Mouse (Mus musculus) bone marrow macrophage, adult 2 months (primary cell): ENCODE results near the gene Mtap.

Experiments used
- CTCF ChIP-seq: IDR thresholded peaks from 2 replicates; pipeline ENCODE4 v1.5.1; 2012; ENCODE audit warnings: low read depth, mild to moderate bottlenecking, low read length, moderate library complexity
- POLR2A ChIP-seq: IDR thresholded peaks from 2 replicates; pipeline ENCODE4 v1.6.1; 2012; ENCODE audit warnings: mild to moderate bottlenecking, low read depth, low read length, borderline replicate concordance

DNA sequence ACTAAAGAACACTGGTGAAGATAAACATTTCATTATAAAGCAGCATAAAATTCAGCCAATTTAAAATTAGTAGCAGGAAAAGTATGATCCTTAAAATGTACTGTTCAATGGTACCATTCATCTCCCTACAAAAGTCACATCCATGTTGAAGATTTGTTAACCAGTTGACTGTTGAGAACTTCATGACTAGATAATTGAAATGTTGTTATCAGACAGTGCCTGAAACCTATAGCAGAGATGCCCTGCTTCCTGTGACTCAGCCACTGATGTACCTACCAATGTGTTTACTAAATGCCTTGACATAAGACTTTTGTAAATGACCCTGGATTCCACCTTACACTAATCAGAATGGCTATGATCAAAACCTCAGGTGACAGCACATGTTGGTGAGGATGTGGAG lies 60.2 kb downstream of the Mtap start:
- no peak for TF ChIP-seq POLR2A
- no peak for TF ChIP-seq CTCF
